Mouse (Mus musculus): ENCODE results near the gene Cntnap2. TPM values are rescaled to one million over a fixed set of nuclear protein-coding genes. Genes with fewer than 3 reads are reported as not detected.
A peak's percentile ranks its signal among the peaks of the same experiment; 100 is the strongest.

Gene Cntnap2
- polyA plus RNA-seq, 1 experiment from 2014 or later: 1.3 TPM

DNA sequence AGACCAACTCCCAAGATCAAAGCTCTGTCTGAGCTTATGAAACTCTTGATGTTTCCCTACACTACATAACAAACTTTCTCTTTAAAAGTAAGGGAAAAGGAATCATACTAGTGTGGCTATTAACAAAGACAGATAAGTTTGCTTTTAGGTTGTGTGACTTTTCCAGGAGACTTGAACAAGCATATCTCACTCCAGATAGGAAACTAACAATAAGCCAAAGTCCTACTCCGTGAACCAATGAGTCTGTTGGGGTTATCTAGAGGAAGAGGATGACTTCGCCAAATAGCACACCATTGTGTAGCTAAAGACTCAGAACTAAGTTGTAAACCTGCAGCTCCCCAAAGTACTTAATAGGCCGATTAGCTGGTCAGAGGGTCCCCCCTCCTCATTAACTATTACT is 1860.8 kb downstream of the Cntnap2 start:
- DNase-seq (ENCODE audit: low spot score) (no peak), ATAC-seq (replicated peaks; ENCODE audit: low FRiP score, low TSS enrichment, low read depth) (no peak)
- Histone ChIP-seq H3K4me3 (ENCODE audit: low read depth, low read length) (no peak overlapping the region), H3K27ac (ENCODE audit: low read depth) (no peak overlapping the region), H3K36me3 (ENCODE audit: control insufficient read depth, insufficient read depth, low read length) (no peaks in the 10 kb centered on the region), H3K27me3 (replicated peaks; ENCODE audit: control insufficient read depth, insufficient read depth, low read length) (no peaks in the 10 kb centered on the region), H3K9ac (ENCODE audit: low read length) (no peak overlapping the region), H3K9me3 (ENCODE audit: control insufficient read depth, low read length) (no peaks in the 10 kb centered on the region), H3K4me2 (ENCODE audit: low read length) (no peak overlapping the region), H3K4me1 (replicated peaks; ENCODE audit: control insufficient read depth, insufficient read depth, low read length) (no peaks in the 10 kb centered on the region)
- WGBS: 87% methylated on average over 3 of the region's 3 CpGs

DNA sequence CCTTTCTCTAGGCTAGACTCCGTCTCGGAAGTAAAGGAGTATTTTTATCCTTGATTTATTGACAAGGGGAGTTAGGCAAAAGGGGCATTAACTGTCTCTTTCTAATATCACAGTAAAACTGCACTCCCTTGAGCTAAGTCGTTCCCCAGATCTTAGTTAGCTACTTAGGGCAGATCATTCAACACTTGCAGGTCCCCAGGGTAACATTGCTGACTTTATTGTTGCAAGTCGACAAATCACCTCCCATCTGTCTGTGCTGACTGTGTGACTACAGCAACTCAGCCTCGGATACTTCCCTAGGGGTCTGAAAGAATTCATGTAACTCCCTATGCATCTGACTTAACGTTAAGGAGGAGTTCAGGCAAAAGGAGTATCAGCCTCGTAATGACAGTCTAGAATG is 1865.6 kb downstream of the Cntnap2 start:
- H3K4me2 ChIP-seq (ENCODE audit: low read length): no peak overlapping the region
- no peaks in the 10 kb centered on the region for H3K27me3 ChIP-seq (replicated peaks; ENCODE audit: control insufficient read depth, insufficient read depth, low read length)
- no peak overlapping the region for H3K9ac ChIP-seq (ENCODE audit: low read length)
- WGBS: 52% methylated on average over 7 of the region's 7 CpGs
- DNase-seq (ENCODE audit: low spot score): no peak
- no peaks in the 10 kb centered on the region for H3K4me1 ChIP-seq (replicated peaks; ENCODE audit: control insufficient read depth, insufficient read depth, low read length)
- H3K9me3 ChIP-seq (ENCODE audit: control insufficient read depth, low read length): no peaks in the 10 kb centered on the region
- no peak for ATAC-seq (replicated peaks; ENCODE audit: low FRiP score, low TSS enrichment, low read depth)
- no peaks in the 10 kb centered on the region for H3K36me3 ChIP-seq (ENCODE audit: control insufficient read depth, insufficient read depth, low read length)
- no peak overlapping the region for H3K27ac ChIP-seq (ENCODE audit: low read depth)
- H3K4me3 ChIP-seq (ENCODE audit: low read depth, low read length): no peak overlapping the region

DNA sequence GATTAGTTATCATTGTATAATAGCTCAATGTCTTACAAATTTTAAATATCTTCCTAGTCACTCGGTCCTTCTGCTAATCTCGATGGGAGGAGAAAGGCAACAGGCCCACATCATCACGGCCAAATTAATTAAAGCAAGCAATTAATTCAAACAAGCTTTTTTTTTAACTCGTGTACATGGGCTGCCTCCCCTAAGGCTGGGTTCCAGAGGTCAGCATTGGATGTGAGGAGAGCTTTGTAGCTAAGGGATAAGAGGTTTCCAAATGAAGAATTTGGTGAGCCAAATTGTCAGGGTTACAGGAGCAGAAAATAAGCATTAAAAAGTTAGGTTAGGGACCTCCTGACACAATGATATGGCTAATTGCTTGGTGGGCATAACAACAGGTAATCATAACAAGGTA is 1886.5 kb downstream of the Cntnap2 start:
- H3K4me2 ChIP-seq (ENCODE audit: low read length): no peak overlapping the region
- WGBS: 78% methylated on average over 4 of the region's 4 CpGs
- H3K27me3 ChIP-seq (replicated peaks; ENCODE audit: control insufficient read depth, insufficient read depth, low read length): no peaks in the 10 kb centered on the region
- no peak overlapping the region for H3K9ac ChIP-seq (ENCODE audit: low read length)
- ATAC-seq (replicated peaks; ENCODE audit: low FRiP score, low TSS enrichment, low read depth) (no peak), DNase-seq (ENCODE audit: low spot score) (no peak)
- no peaks in the 10 kb centered on the region for H3K9me3 ChIP-seq (ENCODE audit: control insufficient read depth, low read length)
- H3K36me3 ChIP-seq (ENCODE audit: control insufficient read depth, insufficient read depth, low read length): no peaks in the 10 kb centered on the region
- no peaks in the 10 kb centered on the region for H3K4me1 ChIP-seq (replicated peaks; ENCODE audit: control insufficient read depth, insufficient read depth, low read length)
- H3K27ac ChIP-seq (ENCODE audit: low read depth): no peak overlapping the region
- H3K4me3 ChIP-seq (ENCODE audit: low read depth, low read length): no peak overlapping the region

DNA sequence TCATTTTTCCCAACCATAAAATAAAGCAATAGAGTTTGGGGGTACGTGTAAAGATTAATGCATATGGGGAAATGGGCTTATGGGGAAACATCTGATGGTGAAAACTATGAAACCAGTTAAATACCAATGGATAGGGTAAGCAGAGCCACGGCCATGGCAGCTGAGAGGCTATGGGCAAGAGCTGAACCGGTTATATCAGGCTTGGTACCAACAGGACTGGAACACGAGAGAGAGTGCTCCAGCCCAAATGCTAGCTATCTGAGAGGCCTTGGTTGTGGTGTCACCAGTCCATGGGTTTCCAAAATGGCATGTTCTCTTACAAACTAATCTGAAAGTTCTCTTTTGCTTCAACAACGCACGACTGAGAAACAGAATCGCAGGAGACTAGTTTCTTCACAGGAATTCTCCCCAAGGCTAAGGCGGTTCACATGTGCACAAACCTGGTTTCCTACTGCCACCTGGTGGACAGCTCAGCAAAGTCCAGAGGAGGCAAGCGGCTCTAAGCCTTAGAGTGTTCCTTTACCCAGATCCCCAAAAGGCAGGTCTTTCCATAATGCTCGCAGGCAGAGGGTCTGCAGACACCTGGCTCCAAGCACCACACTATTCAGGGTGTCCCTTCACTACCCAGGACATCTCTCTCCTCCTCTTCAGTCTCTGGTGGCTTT is 1902.0 kb downstream of the Cntnap2 start:
- DNase-seq (ENCODE audit: low spot score) (peak; percentile 87), ATAC-seq (replicated peaks; ENCODE audit: low FRiP score, low TSS enrichment, low read depth) (peak; percentile 87; the same call in 1 of the 2 replicates)
- no peaks in the 10 kb centered on the region for H3K4me1 ChIP-seq (replicated peaks; ENCODE audit: control insufficient read depth, insufficient read depth, low read length)
- H3K9me3 ChIP-seq (ENCODE audit: control insufficient read depth, low read length): no peaks in the 10 kb centered on the region
- no peak overlapping the region for H3K9ac ChIP-seq (ENCODE audit: low read length)
- H3K27me3 ChIP-seq (replicated peaks; ENCODE audit: control insufficient read depth, insufficient read depth, low read length): no peaks in the 10 kb centered on the region
- H3K36me3 ChIP-seq (ENCODE audit: control insufficient read depth, insufficient read depth, low read length): no peaks in the 10 kb centered on the region
- no peak overlapping the region for H3K4me3 ChIP-seq (ENCODE audit: low read depth, low read length)
- H3K4me2 ChIP-seq (ENCODE audit: low read length): no peak overlapping the region
- no peak overlapping the region for H3K27ac ChIP-seq (ENCODE audit: low read depth)
- WGBS: 34% methylated on average over 10 of the region's 10 CpGs

GRCm38 (mm10) chr6:46963261-46963660 is 1904.1 kb downstream of the Cntnap2 start:
- H3K4me3 ChIP-seq (ENCODE audit: low read depth, low read length): no peak overlapping the region
- H3K4me2 ChIP-seq (ENCODE audit: low read length): no peak overlapping the region
- H3K9ac ChIP-seq (ENCODE audit: low read length): no peak overlapping the region
- ATAC-seq (replicated peaks; ENCODE audit: low FRiP score, low TSS enrichment, low read depth) (no peak), DNase-seq (ENCODE audit: low spot score) (no peak)
- no peaks in the 10 kb centered on the region for H3K27me3 ChIP-seq (replicated peaks; ENCODE audit: control insufficient read depth, insufficient read depth, low read length)
- WGBS: 84% methylated on average over 2 of the region's 2 CpGs
- H3K4me1 ChIP-seq (replicated peaks; ENCODE audit: control insufficient read depth, insufficient read depth, low read length): no peaks in the 10 kb centered on the region
- no peaks in the 10 kb centered on the region for H3K36me3 ChIP-seq (ENCODE audit: control insufficient read depth, insufficient read depth, low read length)
- H3K27ac ChIP-seq (ENCODE audit: low read depth): no peak overlapping the region
- H3K9me3 ChIP-seq (ENCODE audit: control insufficient read depth, low read length): no peaks in the 10 kb centered on the region

- no peaks in the 10 kb centered on the region for H3K27me3 ChIP-seq (replicated peaks; ENCODE audit: control insufficient read depth, insufficient read depth, low read length)
- no peaks in the 10 kb centered on the region for H3K9me3 ChIP-seq (ENCODE audit: control insufficient read depth, low read length)
- 84% methylated on average over 3 of the region's 3 CpGs for WGBS
- no peak overlapping the region for H3K4me2 ChIP-seq (ENCODE audit: low read length)
- no peak overlapping the region for H3K27ac ChIP-seq (ENCODE audit: low read depth)
- H3K4me3 ChIP-seq (ENCODE audit: low read depth, low read length): no peak overlapping the region
- H3K36me3 ChIP-seq (ENCODE audit: control insufficient read depth, insufficient read depth, low read length): no peaks in the 10 kb centered on the region
- no peaks in the 10 kb centered on the region for H3K4me1 ChIP-seq (replicated peaks; ENCODE audit: control insufficient read depth, insufficient read depth, low read length)
- H3K9ac ChIP-seq (ENCODE audit: low read length): no peak overlapping the region
- DNase-seq (ENCODE audit: low spot score) (no peak), ATAC-seq (replicated peaks; ENCODE audit: low FRiP score, low TSS enrichment, low read depth) (no peak)
Observed at GRCm38 (mm10) chr6:46963693-46964092, 1904.5 kb downstream of the Cntnap2 start.

- Histone ChIP-seq H3K4me2 (ENCODE audit: low read length) (no peak overlapping the region), H3K27ac (ENCODE audit: low read depth) (no peak overlapping the region), H3K9ac (ENCODE audit: low read length) (no peak overlapping the region), H3K36me3 (ENCODE audit: control insufficient read depth, insufficient read depth, low read length) (no peaks in the 10 kb centered on the region), H3K4me1 (replicated peaks; ENCODE audit: control insufficient read depth, insufficient read depth, low read length) (no peaks in the 10 kb centered on the region), H3K4me3 (ENCODE audit: low read depth, low read length) (no peak overlapping the region), H3K9me3 (ENCODE audit: control insufficient read depth, low read length) (no peaks in the 10 kb centered on the region), H3K27me3 (replicated peaks; ENCODE audit: control insufficient read depth, insufficient read depth, low read length) (no peaks in the 10 kb centered on the region)
- DNase-seq (ENCODE audit: low spot score) (no peak), ATAC-seq (replicated peaks; ENCODE audit: low FRiP score, low TSS enrichment, low read depth) (no peak)
- 79% methylated on average over 2 of the region's 2 CpGs for WGBS
Observed at GRCm38 (mm10) chr6:46972640-46973039, 1913.5 kb downstream of the Cntnap2 start.

- no peaks in the 10 kb centered on the region for H3K36me3 ChIP-seq (ENCODE audit: control insufficient read depth, insufficient read depth, low read length)
- no peak overlapping the region for H3K9ac ChIP-seq (ENCODE audit: low read length)
- 90% methylated on average over 6 of the region's 6 CpGs for WGBS
- H3K4me1 ChIP-seq (replicated peaks; ENCODE audit: control insufficient read depth, insufficient read depth, low read length): no peaks in the 10 kb centered on the region
- no peak overlapping the region for H3K4me2 ChIP-seq (ENCODE audit: low read length)
- H3K27me3 ChIP-seq (replicated peaks; ENCODE audit: control insufficient read depth, insufficient read depth, low read length): no peaks in the 10 kb centered on the region
- no peak for ATAC-seq (replicated peaks; ENCODE audit: low FRiP score, low TSS enrichment, low read depth)
- no peak for DNase-seq (ENCODE audit: low spot score)
- H3K27ac ChIP-seq (ENCODE audit: low read depth): no peak overlapping the region
- no peaks in the 10 kb centered on the region for H3K9me3 ChIP-seq (ENCODE audit: control insufficient read depth, low read length)
- no peak overlapping the region for H3K4me3 ChIP-seq (ENCODE audit: low read depth, low read length)
Observed at GRCm38 (mm10) chr6:46996010-46996602, 1936.9 kb downstream of the Cntnap2 start.

- Histone ChIP-seq H3K4me3 (ENCODE audit: low read depth, low read length) (no peak overlapping the region), H3K9me3 (ENCODE audit: control insufficient read depth, low read length) (no peaks in the 10 kb centered on the region), H3K4me1 (replicated peaks; ENCODE audit: control insufficient read depth, insufficient read depth, low read length) (no peaks in the 10 kb centered on the region), H3K27ac (ENCODE audit: low read depth) (no peak overlapping the region), H3K9ac (ENCODE audit: low read length) (no peak overlapping the region), H3K4me2 (ENCODE audit: low read length) (no peak overlapping the region), H3K27me3 (replicated peaks; ENCODE audit: control insufficient read depth, insufficient read depth, low read length) (no peaks in the 10 kb centered on the region), H3K36me3 (ENCODE audit: control insufficient read depth, insufficient read depth, low read length) (no peaks in the 10 kb centered on the region)
- DNase-seq (ENCODE audit: low spot score) (no peak), ATAC-seq (replicated peaks; ENCODE audit: low FRiP score, low TSS enrichment, low read depth) (no peak)
- 20% methylated on average over 3 of the region's 3 CpGs for WGBS
Observed at GRCm38 (mm10) chr6:47004430-47004829, 1945.3 kb downstream of the Cntnap2 start.

Measured in intestine, embryonic 14.5 days (tissue).